In the genomic region with DNA sequence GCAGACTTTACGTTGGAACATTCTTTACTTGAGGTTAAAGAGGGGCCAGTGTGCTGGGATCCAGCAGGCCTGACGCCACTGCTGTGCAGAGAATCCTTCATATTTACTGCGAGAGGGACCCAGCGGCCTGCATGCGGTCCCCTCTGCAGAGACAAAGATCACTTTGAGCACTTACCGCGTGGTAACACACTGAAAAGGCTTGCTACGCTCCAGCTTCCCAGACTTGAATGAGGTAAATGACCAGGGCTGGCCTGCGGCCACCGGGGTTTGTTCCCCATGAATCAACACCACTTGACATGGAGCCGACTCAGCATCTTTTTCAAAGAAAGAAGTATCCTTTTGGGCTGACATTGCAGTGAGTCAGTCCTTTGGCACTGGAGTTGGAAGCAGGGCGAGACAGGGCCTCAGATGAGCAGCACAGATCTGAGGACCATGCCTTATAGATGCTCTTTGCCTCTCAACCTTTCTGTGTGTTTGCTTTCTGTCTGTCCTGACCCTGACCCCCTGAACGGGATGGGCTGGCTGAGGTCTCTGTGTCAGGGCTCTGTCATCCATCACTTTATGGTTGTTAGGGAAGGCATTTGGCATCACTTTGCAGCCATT, we compare ENCODE assay signal across 8 mouse cellular contexts.
A peak's percentile ranks its signal among the peaks of the same experiment; 100 is the strongest.
DNase-seq lines count a peak whose midpoint lies in the region; ATAC-seq lines count a peak whose summit lies in the region.

No protein-coding gene starts in this region.

- H3K27ac ChIP-seq in forebrain, embryonic 10.5 days, result 0 out of 2 replicates have a peak overlapping the region, but pooled peaks have one; percentile 20
- peak overlapping the region; percentile 69 for H3K27ac ChIP-seq in hindbrain, embryonic 13.5 days
- H3K27ac ChIP-seq in midbrain, embryonic 16.5 days (ENCODE audit: low read length), result peak overlapping the region; percentile 93

- H3K4me2 ChIP-seq in hindbrain, embryonic 13.5 days, result 0 out of 2 replicates have a peak overlapping the region, but pooled peaks have one; percentile 6
- H3K4me2 ChIP-seq in midbrain, embryonic 16.5 days (ENCODE audit: low read length), result peak overlapping the region; percentile 9; the same call in 1 of the 2 replicates

- no peaks in the 10 kb centered on the region for H3K9me3 ChIP-seq in forebrain, embryonic 10.5 days
- no peaks in the 10 kb centered on the region for H3K9me3 ChIP-seq in hindbrain, embryonic 13.5 days
- no peaks in the 10 kb centered on the region for H3K9me3 ChIP-seq in midbrain, embryonic 16.5 days (replicated peaks; ENCODE audit: control insufficient read depth, low read length, poor library complexity, severe bottlenecking)

- peaks cover 54% of the 10 kb centered on the region for H3K4me1 ChIP-seq in forebrain, embryonic 10.5 days
- H3K4me1 ChIP-seq in hindbrain, embryonic 13.5 days (replicated peaks), result peaks cover 54% of the 10 kb centered on the region
- peaks cover 54% of the 10 kb centered on the region for H3K4me1 ChIP-seq in midbrain, embryonic 16.5 days (ENCODE audit: control insufficient read depth, insufficient read depth, low read length)

- intact Hi-C loops in left cerebral cortex, postnatal 10 days (cut with DNase I), result loop anchor here (2.0 to 10.0 kb wide), 4 partner anchors 107 to 619 kb away; partner anchors contain the start of genes Alg5 and Exosc8

- 70% methylated on average over 13 of the region's 13 CpGs for WGBS in forebrain, embryonic 10.5 days
- WGBS in hindbrain, embryonic 13.5 days, result 11% methylated on average over 13 of the region's 13 CpGs
- WGBS in midbrain, embryonic 16.5 days, result 32% methylated on average over 13 of the region's 13 CpGs

- peak overlapping the region; percentile 55 for H3K9ac ChIP-seq in hindbrain, embryonic 13.5 days
- peak overlapping the region; percentile 21; the same call in 1 of the 2 replicates for H3K9ac ChIP-seq in midbrain, embryonic 16.5 days (ENCODE audit: low read depth, low read length)

- no peaks in the 10 kb centered on the region for H3K27me3 ChIP-seq in forebrain, embryonic 10.5 days (ENCODE audit: poor library complexity, severe bottlenecking)
- no peaks in the 10 kb centered on the region for H3K27me3 ChIP-seq in hindbrain, embryonic 13.5 days
- no peaks in the 10 kb centered on the region for H3K27me3 ChIP-seq in midbrain, embryonic 16.5 days (ENCODE audit: control insufficient read depth, insufficient read depth, low read depth, low read length)

- DNase-seq in 416B (ENCODE audit: low read depth) (peak; percentile 7), adipocyte (ENCODE audit: low spot score) (peak; percentile 47)
- no peak for DNase-seq in forebrain, embryonic 10.5 days (ENCODE audit: extremely low spot score, low spot score)
- peak; percentile 61 to 73 for DNase-seq in left cerebral cortex, postnatal 10 days (ENCODE audit: extremely low spot score in 1 of 2, low spot score in 2 of 2)

- no peaks in the 10 kb centered on the region for H3K36me3 ChIP-seq in forebrain, embryonic 10.5 days (replicated peaks)
- no peaks in the 10 kb centered on the region for H3K36me3 ChIP-seq in hindbrain, embryonic 13.5 days
- H3K36me3 ChIP-seq in midbrain, embryonic 16.5 days (ENCODE audit: control insufficient read depth, insufficient read depth, low read length), result no peaks in the 10 kb centered on the region

- ATAC-seq in hindbrain, embryonic 13.5 days (ENCODE audit: low FRiP score), result peak; percentile 43
- no peak; the same call in 1 of the 2 replicates for ATAC-seq in midbrain, embryonic 16.5 days
- ATAC-seq in inflammation-experienced regulatory T-cells, adult 6 months, result no peak
- no peak for ATAC-seq in megakaryocyte progenitor cell, adult 5-6 weeks (replicated peaks; ENCODE audit: poor library complexity)

- no peak overlapping the region for H3K4me3 ChIP-seq in forebrain, embryonic 10.5 days
- no peak overlapping the region for H3K4me3 ChIP-seq in hindbrain, embryonic 13.5 days
- H3K4me3 ChIP-seq in midbrain, embryonic 16.5 days (ENCODE audit: low read depth, low read length), result no peak overlapping the region

Comparison
In these comparisons a context has a peak if more than half of its experiments do, and no peak if none do; other contexts are left out.
1. H3K27ac ChIP-seq: peak in every context shown above with its lines; median percentile 93 in midbrain, embryonic 16.5 days; 69 in hindbrain, embryonic 13.5 days; 20 in forebrain, embryonic 10.5 days.